In the genomic region with DNA sequence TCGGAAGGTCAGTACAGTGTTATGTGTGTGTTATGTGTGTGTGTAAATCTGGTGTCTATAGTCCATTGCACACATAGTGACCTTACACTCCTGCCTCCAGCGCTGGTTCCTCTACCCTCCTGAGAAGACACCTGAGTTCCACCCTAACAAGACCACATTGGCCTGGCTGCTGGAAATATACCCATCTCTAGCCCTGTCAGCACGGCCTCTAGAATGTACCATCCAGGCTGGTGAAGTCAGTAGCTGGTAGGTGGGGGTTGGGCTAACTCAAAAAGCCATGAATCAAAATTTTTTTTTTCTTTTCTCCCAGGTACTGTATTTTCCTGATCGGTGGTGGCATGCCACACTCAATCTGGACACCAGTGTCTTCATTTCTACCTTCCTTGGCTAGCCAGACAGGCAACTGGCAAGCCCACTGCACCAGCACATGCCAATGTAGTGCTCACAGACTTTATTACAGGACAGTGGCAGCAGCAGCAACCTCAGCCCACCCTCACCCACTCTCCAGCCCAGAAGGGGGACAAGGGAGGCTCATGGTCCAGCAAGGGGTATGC, we compare ENCODE assay signal across 9 mouse cellular contexts. TPM values are rescaled to one million over a fixed set of nuclear protein-coding genes. Genes with fewer than 3 reads are reported as not detected.
A peak's percentile ranks its signal among the peaks of the same experiment; 100 is the strongest.
DNase-seq lines count a peak whose midpoint lies in the region; ATAC-seq lines count a peak whose summit lies in the region.
"Had no signal": no experiment of that assay in that cellular context is flagged by ENCODE, and none has a peak within 500 bp of the region (broad histone marks: within the 10 kb centered on the region; RNA-seq: fewer than 3 reads in every experiment).

No protein-coding gene starts in this region.

- no peak for DNase-seq in kidney, adult 11 months
- DNase-seq in left cerebral cortex, adult 11 months (ENCODE audit: low spot score), result no peak
- DNase-seq in layer of hippocampus, adult 8-10 months (ENCODE audit: low spot score in 2 of 2), result no peak
- no peak for DNase-seq in spleen, adult 18-20 months

- peaks cover 42% of the 10 kb centered on the region for H3K4me1 ChIP-seq in kidney, embryonic 14.5 days (ENCODE audit: control insufficient read depth, insufficient read depth, low read length)
- H3K4me1 ChIP-seq in embryonic facial prominence, embryonic 13.5 days, result peaks cover 67% of the 10 kb centered on the region
- H3K4me1 ChIP-seq in hindbrain, embryonic 15.5 days (replicated peaks), result peaks cover 84% of the 10 kb centered on the region
- H3K4me1 ChIP-seq in midbrain, embryonic 13.5 days (replicated peaks), result peaks cover 82% of the 10 kb centered on the region

- peaks cover 55% of the 10 kb centered on the region for H3K36me3 ChIP-seq in kidney, embryonic 14.5 days (ENCODE audit: control insufficient read depth, insufficient read depth, low read length)
- peaks cover 62% of the 10 kb centered on the region for H3K36me3 ChIP-seq in embryonic facial prominence, embryonic 13.5 days
- peaks cover 28% of the 10 kb centered on the region for H3K36me3 ChIP-seq in hindbrain, embryonic 15.5 days
- peaks cover 58% of the 10 kb centered on the region for H3K36me3 ChIP-seq in midbrain, embryonic 13.5 days

- peak overlapping the region; percentile 77 for H3K4me2 ChIP-seq in kidney, embryonic 14.5 days (replicated peaks; ENCODE audit: low read depth, low read length)
- H3K4me2 ChIP-seq in embryonic facial prominence, embryonic 13.5 days, result peak overlapping the region; percentile 81
- peak overlapping the region; percentile 92 for H3K4me2 ChIP-seq in hindbrain, embryonic 15.5 days
- peak overlapping the region; percentile 98 for H3K4me2 ChIP-seq in midbrain, embryonic 13.5 days (replicated peaks)

- H3K9ac ChIP-seq in kidney, embryonic 14.5 days (ENCODE audit: low read depth, low read length), result no peak overlapping the region; the same call in 1 of the 2 replicates
- no peak overlapping the region; the same call in none of the 2 replicates for H3K9ac ChIP-seq in embryonic facial prominence, embryonic 13.5 days
- H3K9ac ChIP-seq in hindbrain, embryonic 15.5 days, result no peak overlapping the region
- no peak overlapping the region for H3K9ac ChIP-seq in midbrain, embryonic 13.5 days (replicated peaks)

- 0 out of 2 replicates have a peak overlapping the region, but pooled peaks have one; percentile 92 for H3K27ac ChIP-seq in kidney, embryonic 14.5 days (ENCODE audit: low read depth, low read length)
- H3K27ac ChIP-seq in embryonic facial prominence, embryonic 13.5 days, result no peak overlapping the region
- no peak overlapping the region for H3K27ac ChIP-seq in hindbrain, embryonic 15.5 days (replicated peaks)
- H3K27ac ChIP-seq in midbrain, embryonic 13.5 days, result no peak overlapping the region

- no peaks in the 10 kb centered on the region for H3K27me3 ChIP-seq in kidney, embryonic 14.5 days (ENCODE audit: control insufficient read depth, insufficient read depth, low read length)
- no peaks in the 10 kb centered on the region for H3K27me3 ChIP-seq in embryonic facial prominence, embryonic 13.5 days
- no peaks in the 10 kb centered on the region for H3K27me3 ChIP-seq in hindbrain, embryonic 15.5 days
- no peaks in the 10 kb centered on the region for H3K27me3 ChIP-seq in midbrain, embryonic 13.5 days

- no peak for ATAC-seq in kidney, embryonic 14.5 days (ENCODE audit: low FRiP score, low TSS enrichment)
- no peak for ATAC-seq in embryonic facial prominence, embryonic 13.5 days (ENCODE audit: insufficient number of reproducible peaks, insufficient read depth, low FRiP score, low TSS enrichment, low read depth)
- no peak for ATAC-seq in hindbrain, embryonic 15.5 days (ENCODE audit: low FRiP score, low read depth)
- no peak for ATAC-seq in midbrain, embryonic 13.5 days
- ATAC-seq: inflammation-experienced regulatory T-cells, adult 6 months had no signal

- 83% methylated on average over 4 of the region's 4 CpGs for WGBS in kidney, embryonic 14.5 days
- WGBS in embryonic facial prominence, embryonic 13.5 days, result 80% methylated on average over 4 of the region's 4 CpGs
- WGBS in hindbrain, embryonic 15.5 days, result 87% methylated on average over 4 of the region's 4 CpGs
- 88% methylated on average over 4 of the region's 4 CpGs for WGBS in midbrain, embryonic 13.5 days

- no peaks in the 10 kb centered on the region for H3K9me3 ChIP-seq in kidney, embryonic 14.5 days (ENCODE audit: control insufficient read depth, low read length)
- no peaks in the 10 kb centered on the region for H3K9me3 ChIP-seq in embryonic facial prominence, embryonic 13.5 days
- H3K9me3 ChIP-seq in hindbrain, embryonic 15.5 days, result no peaks in the 10 kb centered on the region
- H3K9me3 ChIP-seq in midbrain, embryonic 13.5 days, result no peaks in the 10 kb centered on the region

- H3K4me3 ChIP-seq in kidney, embryonic 14.5 days (ENCODE audit: low read length), result peak overlapping the region; percentile 68
- peak overlapping the region; percentile 86; the same call in 1 of the 2 replicates for H3K4me3 ChIP-seq in embryonic facial prominence, embryonic 13.5 days
- peak overlapping the region; percentile 69 for H3K4me3 ChIP-seq in hindbrain, embryonic 15.5 days
- H3K4me3 ChIP-seq in midbrain, embryonic 13.5 days (replicated peaks), result peak overlapping the region; percentile 53

RNA-seq across cellular contexts. Expression of a gene that starts 1.6 kb away (rescaled TPM):
- polyA plus RNA-seq in kidney, embryonic 14.5 days (2014; fragmentation: Nextera tagmentation; extraction: Ambion mirVana), result 45.7 and 47.0 TPM in 2 replicates
- polyA plus RNA-seq in embryonic facial prominence, embryonic 13.5 days (2015; fragmentation: Nextera tagmentation; extraction: Ambion mirVana), result 48.3 and 52.8 TPM in 2 replicates
- 51.1 and 55.0 TPM in 2 replicates for polyA plus RNA-seq in hindbrain, embryonic 15.5 days (2015; fragmentation: Nextera tagmentation; extraction: Ambion mirVana)
- polyA plus RNA-seq in midbrain, embryonic 13.5 days (2015; fragmentation: Nextera tagmentation; extraction: Ambion mirVana), result 72.8 and 74.6 TPM in 2 replicates
- total RNA-seq in layer of hippocampus, adult 8-10 months (2022), result 10 to 100 TPM; 61.0 to 63.6 (median 61.8) TPM

RNA-seq across cellular contexts. Expression of a gene that starts 2.9 kb away (rescaled TPM):
- 350 and 425 TPM in 2 replicates for polyA plus RNA-seq in kidney, embryonic 14.5 days (2014; fragmentation: Nextera tagmentation; extraction: Ambion mirVana)
- 319 and 353 TPM in 2 replicates for polyA plus RNA-seq in embryonic facial prominence, embryonic 13.5 days (2015; fragmentation: Nextera tagmentation; extraction: Ambion mirVana)
- polyA plus RNA-seq in hindbrain, embryonic 15.5 days (2015; fragmentation: Nextera tagmentation; extraction: Ambion mirVana), result 358 and 382 TPM in 2 replicates
- polyA plus RNA-seq in midbrain, embryonic 13.5 days (2015; fragmentation: Nextera tagmentation; extraction: Ambion mirVana), result 314 and 316 TPM in 2 replicates
- total RNA-seq in layer of hippocampus, adult 8-10 months (2022), result 100 to 1,000 TPM; 151 to 155 (median 152) TPM

RNA-seq across cellular contexts. Expression of a gene that starts 6.8 kb away (rescaled TPM):
- polyA plus RNA-seq in kidney, embryonic 14.5 days (2014; fragmentation: Nextera tagmentation; extraction: Ambion mirVana), result 2.0 and 2.5 TPM in 2 replicates
- polyA plus RNA-seq in embryonic facial prominence, embryonic 13.5 days (2015; fragmentation: Nextera tagmentation; extraction: Ambion mirVana), result 1.4 and 2.7 TPM in 2 replicates
- 51.9 and 56.8 TPM in 2 replicates for polyA plus RNA-seq in hindbrain, embryonic 15.5 days (2015; fragmentation: Nextera tagmentation; extraction: Ambion mirVana)
- 17.3 and 18.1 TPM in 2 replicates for polyA plus RNA-seq in midbrain, embryonic 13.5 days (2015; fragmentation: Nextera tagmentation; extraction: Ambion mirVana)
- 10 to 100 TPM; 31.6 to 44.8 (median 40.9) TPM for total RNA-seq in layer of hippocampus, adult 8-10 months (2022)

RNA-seq across cellular contexts. Expression of a gene that starts 6.8 kb away (rescaled TPM):
- 21.4 and 32.0 TPM in 2 replicates for polyA plus RNA-seq in kidney, embryonic 14.5 days (2014; fragmentation: Nextera tagmentation; extraction: Ambion mirVana)
- polyA plus RNA-seq in embryonic facial prominence, embryonic 13.5 days (2015; fragmentation: Nextera tagmentation; extraction: Ambion mirVana), result 26.5 and 30.0 TPM in 2 replicates
- 27.3 and 28.2 TPM in 2 replicates for polyA plus RNA-seq in hindbrain, embryonic 15.5 days (2015; fragmentation: Nextera tagmentation; extraction: Ambion mirVana)
- polyA plus RNA-seq in midbrain, embryonic 13.5 days (2015; fragmentation: Nextera tagmentation; extraction: Ambion mirVana), result 31.1 and 31.2 TPM in 2 replicates
- total RNA-seq in layer of hippocampus, adult 8-10 months (2022), result 10 to 100 TPM; 22.8 to 29.0 (median 26.5) TPM

RNA-seq across cellular contexts. Expression of a gene that starts 11.3 kb away (rescaled TPM):
- polyA plus RNA-seq in kidney, embryonic 14.5 days (2014; fragmentation: Nextera tagmentation; extraction: Ambion mirVana), result 1.7 and 2.6 TPM in 2 replicates
- polyA plus RNA-seq in embryonic facial prominence, embryonic 13.5 days (2015; fragmentation: Nextera tagmentation; extraction: Ambion mirVana), result 1.3 and 2.9 TPM in 2 replicates
- 13.8 and 14.0 TPM in 2 replicates for polyA plus RNA-seq in hindbrain, embryonic 15.5 days (2015; fragmentation: Nextera tagmentation; extraction: Ambion mirVana)
- 7.5 and 8.0 TPM in 2 replicates for polyA plus RNA-seq in midbrain, embryonic 13.5 days (2015; fragmentation: Nextera tagmentation; extraction: Ambion mirVana)
- 10 to 100 TPM; 21.4 to 27.6 (median 25.7) TPM for total RNA-seq in layer of hippocampus, adult 8-10 months (2022)
